Mouse (Mus musculus) G1E (cell line): ENCODE data around the gene Smndc1.

Experiments
- CTCF ChIP-seq: IDR thresholded peaks from 2 replicates; pipeline ENCODE4 v1.5.1; 2012; ENCODE audit warnings: low read depth, low read length, inconsistent platforms, mixed read lengths
- GATA1 ChIP-seq: IDR thresholded peaks from 2 replicates; pipeline ENCODE4 v1.6.1; 2012; ENCODE audit warnings: borderline replicate concordance, low read length, inconsistent platforms, mixed read lengths
- TAL1 ChIP-seq: conservative IDR thresholded peaks from 2 replicates; pipeline ENCODE4 v1.6.1; 2012; ENCODE audit warnings: low read depth, low read length, inconsistent platforms, mixed read lengths

DNA sequence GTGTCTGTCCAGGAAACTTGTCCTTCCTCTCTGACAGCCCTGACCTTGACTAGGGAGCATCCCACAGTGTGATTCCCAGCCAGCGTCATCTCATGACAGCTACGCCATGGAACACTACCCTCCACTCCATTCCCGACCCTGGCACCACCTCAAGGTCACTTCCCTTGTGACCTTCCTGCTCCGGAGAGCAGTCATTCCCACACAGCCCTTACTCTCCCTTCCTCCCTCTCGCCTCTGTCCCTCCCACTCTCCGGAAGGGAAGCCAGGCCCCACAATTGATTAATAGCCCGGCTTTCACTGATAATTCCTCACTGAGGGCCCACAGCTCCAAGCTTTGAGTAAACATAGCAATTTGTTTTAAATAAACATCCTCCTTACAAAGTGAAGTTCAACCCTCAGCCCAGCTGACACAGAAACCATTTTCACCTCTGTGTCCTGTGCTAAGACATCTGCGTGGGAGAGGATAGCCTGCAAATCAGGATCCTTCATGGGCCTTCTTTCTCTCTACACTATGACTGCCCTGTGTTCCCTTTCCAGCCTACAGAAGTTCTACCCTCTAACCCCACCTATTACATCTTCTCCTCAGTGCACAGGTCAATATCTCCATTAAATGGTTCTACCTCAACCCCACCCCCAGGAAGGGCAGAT is 47.1 kb upstream of the Smndc1 start:
- no peak for TF ChIP-seq CTCF
- no peak for TF ChIP-seq TAL1
- TF ChIP-seq GATA1, result no peak
